Mouse (Mus musculus) stomach, postnatal 0 days (tissue): ENCODE data around the gene Ccdc36. TPM values are rescaled to one million over a fixed set of nuclear protein-coding genes. Genes with fewer than 3 reads are reported as not detected.
A peak's percentile ranks its signal among the peaks of the same experiment; 100 is the strongest.

Experiments
- ATAC-seq: fragments of 200-750 bp; cut with Nextera tagmentation; 2 replicates; pipeline ENCODE4 v1.8.0; 2017; ENCODE audit not compliant: low FRiP score, low TSS enrichment
- DNase-seq: peaks from one replicate; pipeline ENCODE4 v3.0.0-alpha.2; 2016; ENCODE audit warnings: low spot score
- H3K27ac ChIP-seq: fragments of 300-500 bp; sonication (generic); replicated peaks from 2 replicates; pipeline ENCODE4 v1.5.1; 2014; ENCODE audit warnings: mild to moderate bottlenecking, control low read depth
- H3K27me3 ChIP-seq: fragments of 300-500 bp; sonication (generic); 2 replicates; pipeline ENCODE4 v1.6.1; 2014; ENCODE audit warnings: low read length; ENCODE audit not compliant: control insufficient read depth, insufficient read depth
- H3K36me3 ChIP-seq: fragments of 300-500 bp; sonication (generic); 2 replicates; pipeline ENCODE4 v1.6.1; 2014; ENCODE audit warnings: low read length, mixed read lengths; ENCODE audit not compliant: control insufficient read depth, insufficient read depth
- H3K4me1 ChIP-seq: fragments of 300-500 bp; sonication (generic); replicated peaks from 2 replicates; pipeline ENCODE4 v1.6.1; 2014; ENCODE audit warnings: antibody characterized with exemption; ENCODE audit not compliant: control insufficient read depth, insufficient read depth
- H3K4me2 ChIP-seq: fragments of 300-500 bp; sonication (generic); replicated peaks from 2 replicates; pipeline ENCODE4 v1.6.1; 2014; ENCODE audit warnings: low read depth, mild to moderate bottlenecking, control low read depth, moderate library complexity
- H3K4me3 ChIP-seq: fragments of 300-500 bp; sonication (generic); 2 replicates; pipeline ENCODE4 v1.5.1; 2014; ENCODE audit warnings: low read depth, low read length, control low read depth
- H3K9ac ChIP-seq: fragments of 300-500 bp; sonication (generic); 2 replicates; pipeline ENCODE4 v1.6.1; 2014; ENCODE audit warnings: mild to moderate bottlenecking, low read length, control low read depth, mixed read lengths
- H3K9me3 ChIP-seq: fragments of 300-500 bp; sonication (generic); 2 replicates; pipeline ENCODE4 v1.6.1; 2016; ENCODE audit warnings: low read length; ENCODE audit not compliant: control insufficient read depth
- CTCF ChIP-seq: IDR thresholded peaks from 2 replicates; pipeline ENCODE4 v1.5.1; 2016; ENCODE audit warnings: antibody characterized with exemption, low read depth, mild to moderate bottlenecking, moderate library complexity
- EP300 ChIP-seq: optimal IDR thresholded peaks from 2 replicates; pipeline ENCODE3; 2016; ENCODE audit warnings: antibody characterized with exemption
- WGBS: fragments of 180-500 bp; shearing (Covaris S2); extraction: QIAGEN DNeasy Blood & Tissue Kit; methylation state at CpG from one replicate; pipeline ENCODE4 v1.1.7; 2014; 5-methylcytosine and 5-hydroxymethylcytosine counted together
- polyA plus RNA-seq: library from polyadenylated mRNA; unstranded; fragments of >200 nt; fragmentation: Nextera tagmentation; extraction: Ambion mirVana; gene quantifications from 2 replicates; pipeline ENCODE4 v1.2.1, GENCODE M21; 2015

The Ccdc36 gene
- polyA plus RNA-seq, 1 experiment from 2014 or later = 0.41 TPM

DNA sequence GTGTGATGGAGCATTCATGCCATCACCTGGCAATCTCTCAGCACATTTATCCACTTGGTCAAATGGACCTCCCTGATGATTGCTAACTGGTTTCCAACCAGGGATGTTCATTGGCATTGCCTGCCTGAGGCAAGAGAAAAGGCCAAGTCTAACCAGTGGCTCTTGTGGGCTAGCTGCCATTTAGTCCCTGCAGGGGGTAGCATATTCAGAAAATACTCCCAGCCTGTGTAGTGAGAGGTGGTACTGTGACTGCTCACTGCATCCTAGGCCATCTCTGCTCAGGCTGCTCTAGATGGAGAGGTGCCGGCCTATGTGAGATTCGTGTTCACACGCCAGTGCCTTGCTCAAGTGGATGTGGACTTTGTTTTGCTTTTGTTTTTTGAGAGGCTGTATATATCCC is 30.0 kb downstream of the Ccdc36 start:
- no peaks in the 10 kb centered on the region for H3K4me1 ChIP-seq
- DNase-seq = no peak

DNA sequence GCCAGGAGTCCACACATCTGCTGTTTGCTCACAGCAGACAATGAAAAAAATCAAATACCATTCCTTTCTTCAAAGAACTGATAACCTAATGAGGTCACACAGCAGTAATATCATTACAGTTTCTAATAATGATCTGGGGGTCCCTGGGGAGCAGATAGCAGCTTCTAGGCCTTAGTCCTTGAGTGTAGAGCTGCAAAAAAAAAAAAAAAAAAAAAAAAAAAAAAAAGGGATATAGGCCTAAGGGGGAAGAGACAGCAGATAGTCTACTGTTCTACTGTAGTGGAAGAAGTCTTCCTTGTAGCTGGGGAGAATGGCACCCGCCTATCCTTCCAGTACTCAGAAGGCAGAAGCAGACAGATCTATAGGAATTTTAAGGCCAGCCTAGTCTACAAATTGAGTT is 32.9 kb downstream of the Ccdc36 start:
- H3K36me3 ChIP-seq = peaks cover 4% of the 10 kb centered on the region; the same call in 1 of the 2 replicates
- H3K9ac ChIP-seq = no peak overlapping the region
- ATAC-seq = no peak
- TF ChIP-seq CTCF (no peak), EP300 (no peak)
- no peaks in the 10 kb centered on the region for H3K9me3 ChIP-seq
- no peak overlapping the region for H3K4me3 ChIP-seq
- no peak for DNase-seq
- 93% methylated on average over 1 of the region's 1 CpGs for WGBS
- H3K27me3 ChIP-seq = no peaks in the 10 kb centered on the region
- H3K27ac ChIP-seq = no peak overlapping the region
- no peak overlapping the region for H3K4me2 ChIP-seq
- no peaks in the 10 kb centered on the region for H3K4me1 ChIP-seq

More for the DNA sequence above, 30.0 kb downstream of the Ccdc36 start:
- H3K36me3 ChIP-seq = no peaks in the 10 kb centered on the region
- TF ChIP-seq EP300 (no peak), CTCF (no peak)
- H3K9ac ChIP-seq = no peak overlapping the region; the same call in 1 of the 2 replicates
- no peak overlapping the region for H3K4me2 ChIP-seq
- H3K27me3 ChIP-seq = no peaks in the 10 kb centered on the region
- WGBS = 93% methylated on average over 3 of the region's 3 CpGs
- no peak overlapping the region for H3K27ac ChIP-seq
- no peaks in the 10 kb centered on the region for H3K9me3 ChIP-seq
- no peak for ATAC-seq
- H3K4me3 ChIP-seq = no peak overlapping the region

DNA sequence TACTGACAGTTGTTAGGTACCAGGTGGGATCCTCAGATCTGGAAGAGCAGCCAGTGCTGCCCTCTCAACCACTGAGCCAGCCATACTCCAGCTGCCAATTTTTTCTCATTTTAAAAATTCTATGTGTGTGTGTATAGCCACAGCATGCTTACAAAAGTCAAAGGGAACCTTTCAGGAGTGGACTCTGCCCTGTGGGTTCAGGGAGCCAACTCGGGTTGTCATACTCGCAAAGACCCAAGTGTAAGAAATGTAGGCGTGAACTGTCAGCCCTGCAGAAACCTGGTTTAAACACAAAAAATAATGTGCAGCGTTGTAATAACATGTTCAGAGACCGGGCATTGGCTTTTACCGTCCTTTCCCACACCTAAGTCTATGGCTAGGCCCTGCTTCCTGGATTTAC is 34.1 kb downstream of the Ccdc36 start:
- H3K27ac ChIP-seq = no peak overlapping the region
- H3K9me3 ChIP-seq = no peaks in the 10 kb centered on the region
- no peak overlapping the region for H3K4me3 ChIP-seq
- ATAC-seq (no peak), DNase-seq (no peak)
- no peak overlapping the region for H3K4me2 ChIP-seq
- H3K36me3 ChIP-seq = peaks cover 9% of the 10 kb centered on the region; the same call in 1 of the 2 replicates
- H3K27me3 ChIP-seq = no peaks in the 10 kb centered on the region
- no peaks in the 10 kb centered on the region for H3K4me1 ChIP-seq
- H3K9ac ChIP-seq = no peak overlapping the region
- TF ChIP-seq CTCF = no peak
- TF ChIP-seq EP300 = no peak
- 88% methylated on average over 6 of the region's 6 CpGs for WGBS

DNA sequence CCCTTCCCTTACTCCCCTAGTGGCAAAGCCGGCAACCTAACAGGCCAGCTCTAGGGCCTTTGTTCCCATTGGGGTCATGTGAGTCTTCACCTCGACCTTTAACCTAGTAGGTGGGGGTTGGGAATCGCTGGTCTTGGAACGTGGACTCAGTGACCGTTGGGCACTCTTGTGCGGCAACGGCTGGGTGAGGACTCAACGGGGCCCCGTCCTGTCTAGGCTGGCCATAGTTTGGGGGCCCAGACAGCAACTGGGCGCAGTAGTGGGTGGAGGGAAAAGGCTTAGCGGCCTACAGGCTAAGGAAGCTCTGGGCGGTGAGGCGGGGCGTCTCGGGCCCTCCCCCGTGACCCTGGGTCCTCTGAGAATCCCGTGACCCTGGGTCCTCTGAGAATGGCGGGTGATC is 35.6 kb downstream of the Ccdc36 start, which contains the start of gene 1700102P08Rik:
Gene 1700102P08Rik (plus strand): TSS at position 130 of the 400 bp plus-strand sequence.
- Histone ChIP-seq H3K4me1 (no peaks in the 10 kb centered on the region), H3K9me3 (no peaks in the 10 kb centered on the region), H3K27ac (no peak within 1 kb of the TSS), H3K4me3 (no peak within 1 kb of the TSS), H3K9ac (no peak within 1 kb of the TSS), H3K27me3 (no peaks in the 10 kb centered on the region), H3K4me2 (no peak within 1 kb of the TSS), H3K36me3 (peaks cover 17% of the 10 kb centered on the region; the same call in 1 of the 2 replicates)
- DNase-seq (no peak), ATAC-seq (peak; percentile 46; the same call in 1 of the 2 replicates)
- 78% methylated on average over 18 of the region's 18 CpGs for WGBS
- TF ChIP-seq EP300 (no peak), CTCF (no peak)

DNA sequence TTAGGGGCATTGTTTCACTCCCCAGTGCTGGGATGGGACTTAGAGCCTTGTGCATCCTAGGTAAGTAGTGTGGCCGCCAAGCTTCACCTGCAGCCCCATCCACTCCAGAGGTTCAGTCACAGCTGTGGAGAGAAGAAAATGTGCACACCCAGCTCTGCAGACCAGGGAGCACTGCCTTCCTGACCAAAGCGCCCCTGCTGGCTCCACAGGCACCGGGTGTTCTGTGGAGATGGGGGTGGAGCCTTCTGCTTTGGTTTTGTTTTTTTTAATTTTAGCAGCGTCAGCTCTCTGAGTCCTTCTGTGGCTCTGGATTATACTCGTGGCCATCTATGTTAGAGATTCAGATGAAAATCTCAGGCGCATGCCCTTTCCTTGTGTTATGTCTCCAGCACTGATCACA is 39.1 kb downstream of the Ccdc36 start:
- no peak for TF ChIP-seq EP300
- TF ChIP-seq CTCF = peak; percentile 24; the same call in 1 of the 2 replicates

DNA sequence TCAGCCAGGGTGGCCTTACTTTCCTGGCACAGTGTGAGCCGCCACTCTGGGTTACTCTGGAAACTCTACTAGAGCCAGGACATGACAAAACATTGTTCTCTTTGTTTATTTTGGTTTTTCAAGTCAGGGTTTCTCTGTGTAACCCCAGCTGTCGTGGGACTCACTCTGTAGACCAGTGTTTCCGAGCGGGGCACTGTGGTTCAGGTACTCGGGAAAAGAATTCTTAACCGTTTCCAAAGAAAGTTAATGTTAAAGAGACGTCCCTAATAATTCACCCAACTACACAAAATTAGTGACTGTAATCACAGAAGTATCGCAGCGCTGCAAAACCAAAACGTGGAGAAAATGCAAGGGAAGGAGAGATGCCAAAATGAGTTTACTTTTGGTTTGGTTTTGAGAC is 39.7 kb downstream of the Ccdc36 start:
- H3K36me3 ChIP-seq = peaks cover 31% of the 10 kb centered on the region

More for the DNA sequence above, 39.1 kb downstream of the Ccdc36 start:
- H3K27me3 ChIP-seq = no peaks in the 10 kb centered on the region
- H3K36me3 ChIP-seq = peaks cover 28% of the 10 kb centered on the region
- no peaks in the 10 kb centered on the region for H3K9me3 ChIP-seq
- no peak overlapping the region for H3K4me3 ChIP-seq
- ATAC-seq (no peak), DNase-seq (no peak)
- no peak overlapping the region for H3K27ac ChIP-seq
- no peak overlapping the region for H3K4me2 ChIP-seq
- no peaks in the 10 kb centered on the region for H3K4me1 ChIP-seq
- no peak overlapping the region for H3K9ac ChIP-seq
- 71% methylated on average over 6 of the region's 6 CpGs for WGBS

More for the DNA sequence above, 39.7 kb downstream of the Ccdc36 start:
- Histone ChIP-seq H3K27ac (no peak overlapping the region), H3K9me3 (no peaks in the 10 kb centered on the region), H3K4me2 (no peak overlapping the region), H3K27me3 (no peaks in the 10 kb centered on the region), H3K4me1 (no peaks in the 10 kb centered on the region), H3K4me3 (no peak overlapping the region), H3K9ac (no peak overlapping the region)
- DNase-seq = no peak
- TF ChIP-seq EP300 (no peak), CTCF (no peak)
- no peak for ATAC-seq
- WGBS = 68% methylated on average over 10 of the region's 10 CpGs
